Mouse (Mus musculus): ENCODE results near the gene Ttbk1.

The Ttbk1 gene

GRCm38 (mm10) chr17:46484021-46484431, 3.4 kb downstream of the Ttbk1 start:
- in situ Hi-C loops (cut with MboI; ENCODE audit: unreplicated experiment in 2 of 2) = no loop called here

GRCm38 (mm10) chr17:46483561-46484001, 3.9 kb downstream of the Ttbk1 start:
- in situ Hi-C loops (cut with MboI; ENCODE audit: unreplicated experiment in 2 of 2) = no loop called here

- in situ Hi-C loops (cut with MboI; ENCODE audit: unreplicated experiment in 2 of 2) = no loop called here
Measured at GRCm38 (mm10) chr17:46477286-46477685, 10.2 kb downstream of the Ttbk1 start.

- in situ Hi-C loops (cut with MboI; ENCODE audit: unreplicated experiment in 2 of 2) = no loop called here
Measured at GRCm38 (mm10) chr17:46476601-46477000, 10.9 kb downstream of the Ttbk1 start.

GRCm38 (mm10) chr17:46467830-46468229, 19.6 kb downstream of the Ttbk1 start:
- in situ Hi-C loops (cut with MboI; ENCODE audit: unreplicated experiment in 2 of 2) = no loop called here

- in situ Hi-C loops (cut with MboI; ENCODE audit: unreplicated experiment in 2 of 2) = no loop called here
Measured at GRCm38 (mm10) chr17:46462226-46462625, 25.2 kb downstream of the Ttbk1 start.

GRCm38 (mm10) chr17:46461347-46461746, 26.1 kb downstream of the Ttbk1 start:
- in situ Hi-C loops (cut with MboI; ENCODE audit: unreplicated experiment in 2 of 2) = no loop called here

- in situ Hi-C loops (cut with MboI; ENCODE audit: unreplicated experiment in 2 of 2) = no loop called here
Measured at GRCm38 (mm10) chr17:46460673-46461072, 26.8 kb downstream of the Ttbk1 start.

GRCm38 (mm10) chr17:46458439-46458838, 29.0 kb downstream of the Ttbk1 start:
- in situ Hi-C loops (cut with MboI; ENCODE audit: unreplicated experiment in 2 of 2) = no loop called here

- in situ Hi-C loops (cut with MboI; ENCODE audit: unreplicated experiment in 2 of 2) = no loop called here
Measured at GRCm38 (mm10) chr17:46457791-46458190, 29.7 kb downstream of the Ttbk1 start.

GRCm38 (mm10) chr17:46455110-46455691, 32.3 kb downstream of the Ttbk1 start:
- in situ Hi-C loops (cut with MboI; ENCODE audit: unreplicated experiment in 2 of 2) = no loop called here

GRCm38 (mm10) chr17:46454539-46454938, 32.9 kb downstream of the Ttbk1 start:
- in situ Hi-C loops (cut with MboI; ENCODE audit: unreplicated experiment in 2 of 2) = no loop called here

- in situ Hi-C loops (cut with MboI; ENCODE audit: unreplicated experiment in 2 of 2) = no loop called here
Measured at GRCm38 (mm10) chr17:46453970-46454411, 33.5 kb downstream of the Ttbk1 start.

- in situ Hi-C loops (cut with MboI; ENCODE audit: unreplicated experiment in 2 of 2) = no loop called here
Measured at GRCm38 (mm10) chr17:46453302-46453948, 34.0 kb downstream of the Ttbk1 start.

- in situ Hi-C loops (cut with MboI; ENCODE audit: unreplicated experiment in 2 of 2) = no loop called here
Measured at GRCm38 (mm10) chr17:46452683-46453082, 34.8 kb downstream of the Ttbk1 start.

- in situ Hi-C loops (cut with MboI; ENCODE audit: unreplicated experiment in 2 of 2) = no loop called here
Measured at GRCm38 (mm10) chr17:46446264-46446663, 41.2 kb downstream of the Ttbk1 start.

- in situ Hi-C loops (cut with MboI; ENCODE audit: unreplicated experiment in 2 of 2) = no loop called here
Measured at GRCm38 (mm10) chr17:46444839-46445579, 42.5 kb downstream of the Ttbk1 start.

GRCm38 (mm10) chr17:46439176-46439575, 48.3 kb downstream of the Ttbk1 start:
- in situ Hi-C loops (cut with MboI; ENCODE audit: unreplicated experiment in 2 of 2) = loop anchor here (5.0 kb wide), 2 partner anchors 68 to 73 kb away; no protein-coding TSS in a partner anchor

- in situ Hi-C loops (cut with MboI; ENCODE audit: unreplicated experiment in 2 of 2) = loop anchor here (5.0 kb wide), 2 partner anchors 69 to 74 kb away; no protein-coding TSS in a partner anchor
Measured at GRCm38 (mm10) chr17:46438298-46438873, 49.1 kb downstream of the Ttbk1 start, which contains the start of gene Slc22a7. Gene Slc22a7 (minus strand): TSS chr17:46438457.

- in situ Hi-C loops (cut with MboI; ENCODE audit: unreplicated experiment in 2 of 2) = loop anchor here (5.0 kb wide), 2 partner anchors 70 to 75 kb away; no protein-coding TSS in a partner anchor
Measured at GRCm38 (mm10) chr17:46436672-46437366, 50.7 kb downstream of the Ttbk1 start.

Data from v-Abl transformed pro-B cells (cell line).